8 mouse cellular contexts compared by ENCODE assay signal in genomic region chr13:17992697-17993514, GRCm38 (mm10). TPM values are rescaled to one million over a fixed set of nuclear protein-coding genes. Genes with fewer than 3 reads are reported as not detected.
DNase-seq lines count a peak whose midpoint lies in the region; ATAC-seq lines count a peak whose summit lies in the region.

Yae1d1 (minus strand) TSS chr13:17993349.

- H3K27ac ChIP-seq in lung, embryonic 16.5 days (ENCODE audit: low read length): peak within 1 kb of the TSS; percentile 91

- 0 out of 2 replicates have a peak, but pooled peaks cover 2% of the 10 kb centered on the region for H3K36me3 ChIP-seq in lung, embryonic 16.5 days (ENCODE audit: control insufficient read depth, insufficient read depth, low read length)

- H3K4me2 ChIP-seq in lung, embryonic 16.5 days (ENCODE audit: low read depth, low read length): peak within 1 kb of the TSS; percentile 80

- peak; percentile 42 for DNase-seq in MEL-GATA-1-ER (ENCODE audit: extremely low read depth, low read depth)
- DNase-seq in cerebellum, adult 8-10 months: peak; percentile 88
- peak; percentile 85 for DNase-seq in forelimb bud, embryonic 11.5 days (ENCODE audit: low read depth, low spot score)
- peak; percentile 71 for DNase-seq in layer of hippocampus, adult 9-10 months (ENCODE audit: low spot score)
- peak; percentile 92 for DNase-seq in ovary, postnatal 10 days (ENCODE audit: low spot score)
- DNase-seq in thymus, postnatal 10 days (ENCODE audit: low spot score in 2 of 2): peak; percentile 85 to 95

- H3K27me3 ChIP-seq in lung, embryonic 16.5 days (ENCODE audit: control insufficient read depth, insufficient read depth, low read depth, low read length): no peaks in the 10 kb centered on the region

- peaks cover 6% of the 10 kb centered on the region for H3K4me1 ChIP-seq in lung, embryonic 16.5 days (replicated peaks; ENCODE audit: control insufficient read depth, insufficient read depth, low read length)

- H3K9me3 ChIP-seq in lung, embryonic 16.5 days (ENCODE audit: control insufficient read depth, low read length): no peaks in the 10 kb centered on the region

- under 1% methylated on average over 53 of the region's 54 CpGs for WGBS in lung, embryonic 16.5 days

- H3K9ac ChIP-seq in lung, embryonic 16.5 days (ENCODE audit: low read length): peak within 1 kb of the TSS; percentile 87

- H3K4me3 ChIP-seq in lung, embryonic 16.5 days (ENCODE audit: low read length): peak within 1 kb of the TSS; percentile 84

- peak; percentile 97 to 98 for ATAC-seq in hematopoietic stem cell, adult 5-6 weeks (replicated peaks in 1 of 2; ENCODE audit: insufficient read depth in 1 of 2, low FRiP score in 2 of 2, low TSS enrichment in 1 of 2, low read depth in 1 of 2, poor library complexity in 2 of 2, severe bottlenecking in 2 of 2)
- ATAC-seq in lung, embryonic 16.5 days (ENCODE audit: low read depth): peak; percentile 98

RNA-seq across cellular contexts. Expression of gene Yae1d1, which starts in this region (rescaled TPM):
- total RNA-seq in hematopoietic stem cell, adult 5-6 weeks (2017): 14.7 and 17.4 TPM in 2 replicates
- 65.5 and 66.2 TPM in 2 replicates for polyA plus RNA-seq in lung, embryonic 16.5 days (2015; fragmentation: Nextera tagmentation; extraction: Ambion mirVana)

Comparison
In these comparisons a context has a peak if more than half of its experiments do, and no peak if none do; other contexts are left out.
1. Peak in every context shown above with its lines: DNase-seq, ATAC-seq, H3K4me3 ChIP-seq and H3K27ac ChIP-seq.
2. DNase-seq: peak in every context shown above with its lines; median percentile 92 in ovary, postnatal 10 days; 90 in thymus, postnatal 10 days; 88 in cerebellum, adult 8-10 months; 85 in forelimb bud, embryonic 11.5 days; 71 in layer of hippocampus, adult 9-10 months; 42 in MEL-GATA-1-ER.